Mouse (Mus musculus) forebrain, postnatal 0 days (tissue): Measurements from ENCODE around the gene Cldn14. TPM values are rescaled to one million over a fixed set of nuclear protein-coding genes. Genes with fewer than 3 reads are reported as not detected.

ENCODE experiments used
- ATAC-seq: fragments of 200-750 bp; cut with Nextera tagmentation; 2 replicates; pipeline ENCODE4 v1.8.0; 2017; ENCODE audit warnings: mild to moderate bottlenecking, moderate library complexity
- DNase-seq: peaks from one replicate; pipeline ENCODE4 v3.0.0-alpha.2; 2015
- H3K27ac ChIP-seq: fragments of 300-500 bp; sonication (generic); 2 replicates; pipeline ENCODE4 v1.5.1; 2014; ENCODE audit warnings: low read depth, mild to moderate bottlenecking, antibody characterized with exemption, low read length, moderate library complexity, mixed read lengths
- H3K27me3 ChIP-seq: fragments of 300-500 bp; sonication (generic); 2 replicates; pipeline ENCODE4 v1.6.1; 2014; ENCODE audit warnings: mild to moderate bottlenecking, low read length, mixed read lengths; ENCODE audit not compliant: insufficient read depth
- H3K36me3 ChIP-seq: fragments of 300-500 bp; sonication (generic); 2 replicates; pipeline ENCODE4 v1.6.1; 2014; ENCODE audit warnings: mild to moderate bottlenecking, moderate library complexity; ENCODE audit not compliant: insufficient read depth
- H3K4me1 ChIP-seq: fragments of 300-500 bp; sonication (generic); 2 replicates; pipeline ENCODE4 v1.6.1; 2014; ENCODE audit warnings: antibody characterized with exemption; ENCODE audit not compliant: insufficient read depth
- H3K4me2 ChIP-seq: fragments of 300-500 bp; sonication (generic); 2 replicates; pipeline ENCODE4 v1.6.1; 2014; ENCODE audit warnings: low read depth, mild to moderate bottlenecking, moderate library complexity
- H3K4me3 ChIP-seq: fragments of 300-500 bp; sonication (generic); 2 replicates; pipeline ENCODE4 v1.5.1; 2014; ENCODE audit warnings: low read depth, low read length, mixed read lengths
- H3K9ac ChIP-seq: fragments of 300-500 bp; sonication (generic); 2 replicates; pipeline ENCODE4 v1.6.1; 2014; ENCODE audit warnings: mild to moderate bottlenecking
- H3K9me3 ChIP-seq: fragments of 300-500 bp; sonication (generic); 2 replicates; pipeline ENCODE4 v1.6.1; 2016; ENCODE audit warnings: low read length
- CTCF ChIP-seq: sonication (generic); IDR thresholded peaks from 2 replicates; pipeline ENCODE4 v1.5.1; 2016; ENCODE audit warnings: antibody characterized with exemption, control low read depth, low read depth
- WGBS: fragments of 180-500 bp; shearing (Covaris S2); extraction: QIAGEN DNeasy Blood & Tissue Kit; methylation state at CpG from one replicate; pipeline ENCODE4 v1.1.7; 2014; 5-methylcytosine and 5-hydroxymethylcytosine counted together
- polyA plus RNA-seq: library from polyadenylated mRNA; unstranded; fragments of >200 nt; fragmentation: Nextera tagmentation; extraction: Ambion mirVana; gene quantifications from 2 replicates; pipeline ENCODE4 v1.2.1, GENCODE M21; 2015
- total RNA-seq: library from RNA; depleted of rRNA; stranded (reverse); fragments of >200 nt; gene quantifications from 2 replicates; pipeline ENCODE4 v1.2.3, GENCODE M21; 2014

Gene Cldn14
- total and polyA plus RNA-seq, 2 experiments from 2014 or later, result not detected

GRCm38 (mm10) chr16:93973554-93973953, 35.1 kb downstream of the Cldn14 start:
- ATAC-seq, result no peak
- H3K4me2 ChIP-seq, result no peak overlapping the region
- H3K27ac ChIP-seq, result no peak overlapping the region
- H3K36me3 ChIP-seq, result no peaks in the 10 kb centered on the region
- no peaks in the 10 kb centered on the region for H3K27me3 ChIP-seq
- DNase-seq, result no peak
- WGBS, result 46% methylated on average over 5 of the region's 5 CpGs
- TF ChIP-seq CTCF, result no peak
- H3K4me1 ChIP-seq, result no peaks in the 10 kb centered on the region
- no peak overlapping the region for H3K9ac ChIP-seq
- no peak overlapping the region for H3K4me3 ChIP-seq
- no peaks in the 10 kb centered on the region for H3K9me3 ChIP-seq

GRCm38 (mm10) chr16:93973123-93973522, 35.5 kb downstream of the Cldn14 start:
- no peak overlapping the region for H3K4me3 ChIP-seq

GRCm38 (mm10) chr16:93971046-93971445, 37.6 kb downstream of the Cldn14 start:
- peak; percentile 62 for DNase-seq
- no peaks in the 10 kb centered on the region for H3K9me3 ChIP-seq
- no peaks in the 10 kb centered on the region for H3K36me3 ChIP-seq
- no peak overlapping the region for H3K4me2 ChIP-seq
- no peak overlapping the region for H3K9ac ChIP-seq
- 53% methylated on average over 11 of the region's 11 CpGs for WGBS
- peak; percentile 88 for ATAC-seq
- no peaks in the 10 kb centered on the region for H3K27me3 ChIP-seq
- no peak overlapping the region for H3K4me3 ChIP-seq
- H3K4me1 ChIP-seq, result no peaks in the 10 kb centered on the region
- H3K27ac ChIP-seq, result no peak overlapping the region
- TF ChIP-seq CTCF, result no peak

More at GRCm38 (mm10) chr16:93973123-93973522, 35.5 kb downstream of the Cldn14 start:
- Histone ChIP-seq H3K36me3 (no peaks in the 10 kb centered on the region), H3K27me3 (no peaks in the 10 kb centered on the region), H3K9ac (no peak overlapping the region), H3K27ac (no peak overlapping the region), H3K4me2 (no peak overlapping the region), H3K4me1 (no peaks in the 10 kb centered on the region), H3K9me3 (no peaks in the 10 kb centered on the region)
- TF ChIP-seq CTCF, result no peak
- ATAC-seq (no peak), DNase-seq (no peak)
- WGBS, result 42% methylated on average over 10 of the region's 10 CpGs

- WGBS, result 95% methylated on average over 8 of the region's 8 CpGs
- no peaks in the 10 kb centered on the region for H3K36me3 ChIP-seq
- H3K9me3 ChIP-seq, result no peaks in the 10 kb centered on the region
- DNase-seq, result no peak
- H3K4me2 ChIP-seq, result no peak overlapping the region
- H3K4me3 ChIP-seq, result no peak overlapping the region
- no peaks in the 10 kb centered on the region for H3K4me1 ChIP-seq
- no peak for TF ChIP-seq CTCF
- ATAC-seq, result no peak
- H3K27ac ChIP-seq, result no peak overlapping the region
- no peak overlapping the region for H3K9ac ChIP-seq
- H3K27me3 ChIP-seq, result no peaks in the 10 kb centered on the region
Observed at GRCm38 (mm10) chr16:93967893-93968292, 40.7 kb downstream of the Cldn14 start.

DNA sequence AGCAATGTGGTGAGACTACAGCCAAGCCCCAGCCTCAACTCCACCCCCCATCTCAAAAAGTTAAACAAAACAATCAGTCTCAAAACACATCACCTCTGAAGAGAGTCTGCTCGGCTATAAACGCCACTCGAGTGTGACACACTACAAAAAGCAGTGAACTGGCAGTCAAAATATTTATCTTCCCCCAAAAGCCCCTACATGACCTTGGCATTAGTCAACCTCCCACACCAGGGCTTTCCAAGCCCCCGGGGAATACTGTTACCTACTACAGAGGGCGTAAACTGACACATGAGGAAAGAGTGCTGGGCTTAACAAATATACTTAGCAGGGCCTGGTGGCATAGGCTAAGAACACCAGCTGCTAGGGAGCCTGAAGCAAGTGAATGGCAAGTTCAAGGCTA, 46.4 kb downstream of the Cldn14 start:
- Histone ChIP-seq H3K27ac (no peak overlapping the region), H3K4me1 (no peaks in the 10 kb centered on the region), H3K4me3 (no peak overlapping the region), H3K4me2 (no peak overlapping the region), H3K9me3 (no peaks in the 10 kb centered on the region), H3K36me3 (no peaks in the 10 kb centered on the region), H3K9ac (no peak overlapping the region), H3K27me3 (no peaks in the 10 kb centered on the region)
- WGBS, result 50% methylated on average over 5 of the region's 5 CpGs
- ATAC-seq (no peak), DNase-seq (no peak)
- TF ChIP-seq CTCF, result no peak

DNA sequence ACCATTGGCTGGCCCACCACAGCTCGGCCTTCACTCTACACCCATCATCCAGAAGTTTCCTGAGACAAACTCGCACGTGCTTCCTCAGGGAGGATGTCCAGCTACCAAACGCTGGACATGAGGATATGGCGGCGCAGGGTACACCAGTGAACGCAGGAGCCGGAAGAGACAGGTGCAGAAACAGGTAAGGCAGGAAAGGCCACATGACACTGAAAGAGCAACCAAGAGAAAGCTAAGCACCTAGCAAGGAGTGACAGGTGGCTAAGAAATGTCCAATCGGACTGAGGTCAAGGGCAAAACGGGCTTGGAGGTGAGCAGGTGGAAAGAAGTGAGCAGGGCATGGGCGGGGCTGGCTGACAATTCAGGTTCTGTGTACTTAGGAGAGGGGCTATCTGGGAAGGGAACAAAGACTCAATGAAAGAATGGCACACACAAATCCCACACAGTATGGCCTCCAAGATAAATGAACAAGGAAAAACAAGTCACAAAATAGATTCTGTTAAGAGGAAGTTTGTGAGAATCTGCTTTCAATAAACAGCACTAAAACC, 47.5 kb downstream of the Cldn14 start:
- H3K9ac ChIP-seq, result no peak overlapping the region
- no peak for TF ChIP-seq CTCF
- no peak overlapping the region for H3K4me3 ChIP-seq
- no peak overlapping the region for H3K4me2 ChIP-seq
- ATAC-seq, result no peak
- H3K27ac ChIP-seq, result no peak overlapping the region
- H3K4me1 ChIP-seq, result no peaks in the 10 kb centered on the region
- no peaks in the 10 kb centered on the region for H3K36me3 ChIP-seq
- no peaks in the 10 kb centered on the region for H3K9me3 ChIP-seq
- WGBS, result 90% methylated on average over 11 of the region's 11 CpGs
- no peaks in the 10 kb centered on the region for H3K27me3 ChIP-seq
- no peak for DNase-seq

DNA sequence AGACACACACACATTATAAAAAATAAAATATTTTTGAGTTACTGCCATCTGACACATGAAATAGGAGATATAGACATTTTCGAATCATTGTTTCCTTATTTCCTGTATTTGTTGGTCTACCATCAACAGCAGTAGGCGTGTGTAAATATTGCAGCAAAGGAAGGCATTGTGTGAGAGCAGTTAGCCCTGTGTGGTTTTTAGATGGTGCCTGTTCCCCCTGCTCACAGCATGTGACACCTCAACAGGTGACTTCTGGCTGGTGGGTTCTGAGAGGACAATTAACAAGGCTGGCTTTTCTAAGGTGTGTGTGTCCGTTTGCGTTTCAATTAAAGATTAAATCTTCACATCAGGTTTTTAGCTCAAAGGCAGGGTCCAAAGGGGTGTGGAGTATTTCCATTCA, 48.1 kb downstream of the Cldn14 start:
- Histone ChIP-seq H3K36me3 (no peaks in the 10 kb centered on the region), H3K27ac (no peak overlapping the region), H3K9me3 (no peaks in the 10 kb centered on the region), H3K27me3 (no peaks in the 10 kb centered on the region), H3K9ac (no peak overlapping the region), H3K4me3 (no peak overlapping the region), H3K4me2 (no peak overlapping the region), H3K4me1 (no peaks in the 10 kb centered on the region)
- ATAC-seq (no peak), DNase-seq (no peak)
- 91% methylated on average over 4 of the region's 4 CpGs for WGBS
- TF ChIP-seq CTCF, result no peak
